Comparison of ENCODE assay signal across 8 mouse cellular contexts in genomic region chr10:128891296-128892094, GRCm38 (mm10). TPM values are rescaled to one million over a fixed set of nuclear protein-coding genes. Genes with fewer than 3 reads are reported as not detected.
DNase-seq lines count a peak whose midpoint lies in the region; ATAC-seq and TF ChIP-seq lines count a peak whose summit lies in the region.

TSS of gene Gdf11 (minus strand) at chr10:128891718.

- no peak for TF ChIP-seq CTCF in hindbrain, postnatal 0 days (IDR thresholded peaks at IDR 0.05; ENCODE audit: low read depth)

- peaks cover 23% of the 10 kb centered on the region for H3K4me1 ChIP-seq in kidney, embryonic 14.5 days (ENCODE audit: control insufficient read depth, insufficient read depth, low read length)
- peaks cover 20% of the 10 kb centered on the region for H3K4me1 ChIP-seq in forebrain, embryonic 14.5 days (ENCODE audit: control insufficient read depth, insufficient read depth, low read length)
- H3K4me1 ChIP-seq in hindbrain, postnatal 0 days (ENCODE audit: insufficient read depth, low read length), result peaks cover 31% of the 10 kb centered on the region
- H3K4me1 ChIP-seq in limb, embryonic 12.5 days (replicated peaks), result peaks cover 48% of the 10 kb centered on the region
- H3K4me1 ChIP-seq in midbrain, embryonic 11.5 days (ENCODE audit: control insufficient read depth, insufficient read depth, low read length), result peaks cover 28% of the 10 kb centered on the region

- ATAC-seq in kidney, embryonic 14.5 days (ENCODE audit: low FRiP score, low TSS enrichment), result peak; percentile 81
- ATAC-seq in forebrain, embryonic 14.5 days, result peak; percentile 89
- peak; percentile 85 for ATAC-seq in hindbrain, postnatal 0 days
- peak; percentile 54 for ATAC-seq in limb, embryonic 12.5 days (ENCODE audit: insufficient number of reproducible peaks, insufficient read depth, low FRiP score, low TSS enrichment, low read depth)
- peak; percentile 88 for ATAC-seq in midbrain, embryonic 11.5 days (ENCODE audit: low FRiP score)

- WGBS in kidney, embryonic 14.5 days, result under 1% methylated on average over 57 of the region's 89 CpGs
- WGBS in forebrain, embryonic 14.5 days, result 4% methylated on average over 52 of the region's 89 CpGs
- under 1% methylated on average over 56 of the region's 89 CpGs for WGBS in hindbrain, postnatal 0 days
- WGBS in limb, embryonic 12.5 days, result 1% methylated on average over 55 of the region's 89 CpGs
- WGBS in midbrain, embryonic 11.5 days, result under 1% methylated on average over 69 of the region's 89 CpGs

- peak within 1 kb of the TSS; percentile 85 for H3K9ac ChIP-seq in kidney, embryonic 14.5 days (ENCODE audit: low read depth, low read length)
- peak within 1 kb of the TSS; percentile 83 for H3K9ac ChIP-seq in forebrain, embryonic 14.5 days (ENCODE audit: low read length)
- H3K9ac ChIP-seq in hindbrain, postnatal 0 days (replicated peaks; ENCODE audit: low read length), result peak within 1 kb of the TSS; percentile 89
- H3K9ac ChIP-seq in limb, embryonic 12.5 days (replicated peaks), result peak within 1 kb of the TSS; percentile 86
- H3K9ac ChIP-seq in midbrain, embryonic 11.5 days (ENCODE audit: low read length), result peak within 1 kb of the TSS; percentile 87

- H3K4me2 ChIP-seq in kidney, embryonic 14.5 days (replicated peaks; ENCODE audit: low read depth, low read length), result peak within 1 kb of the TSS; percentile 84
- peak within 1 kb of the TSS; percentile 88 for H3K4me2 ChIP-seq in forebrain, embryonic 14.5 days (ENCODE audit: low read length)
- peak within 1 kb of the TSS; percentile 86 for H3K4me2 ChIP-seq in hindbrain, postnatal 0 days (ENCODE audit: low read depth, low read length)
- peak within 1 kb of the TSS; percentile 86 for H3K4me2 ChIP-seq in limb, embryonic 12.5 days
- peak within 1 kb of the TSS; percentile 65 for H3K4me2 ChIP-seq in midbrain, embryonic 11.5 days

- DNase-seq in kidney, adult 9 months, result no peak
- DNase-seq in ZHBTc4 (ENCODE audit: low read depth, low spot score), result peak; percentile 83
- DNase-seq in forebrain, embryonic 14.5 days (ENCODE audit: low spot score), result peak; percentile 94
- peak; percentile 93 for DNase-seq in hindbrain, postnatal 0 days (ENCODE audit: low spot score)
- peak; percentile 97 for DNase-seq in midbrain, embryonic 11.5 days (ENCODE audit: low spot score, missing footprints)
- DNase-seq in thymus, adult 18-20 months, result peak; percentile 55 to 66

- peak within 1 kb of the TSS; percentile 77 for H3K4me3 ChIP-seq in kidney, embryonic 14.5 days (ENCODE audit: low read length)
- peak within 1 kb of the TSS; percentile 65 for H3K4me3 ChIP-seq in forebrain, embryonic 14.5 days (ENCODE audit: low read depth, low read length)
- H3K4me3 ChIP-seq in hindbrain, postnatal 0 days (ENCODE audit: low read length), result peak within 1 kb of the TSS; percentile 85
- H3K4me3 ChIP-seq in limb, embryonic 12.5 days (replicated peaks), result peak within 1 kb of the TSS; percentile 87
- peak within 1 kb of the TSS; percentile 77 for H3K4me3 ChIP-seq in midbrain, embryonic 11.5 days (ENCODE audit: low read depth, low read length)

- peak within 1 kb of the TSS; percentile 89 for H3K27ac ChIP-seq in kidney, embryonic 14.5 days (ENCODE audit: low read depth, low read length)
- H3K27ac ChIP-seq in forebrain, embryonic 14.5 days (ENCODE audit: low read depth, low read length), result peak within 1 kb of the TSS; percentile 95
- peak within 1 kb of the TSS; percentile 86 for H3K27ac ChIP-seq in hindbrain, postnatal 0 days
- peak within 1 kb of the TSS; percentile 97 for H3K27ac ChIP-seq in limb, embryonic 12.5 days
- H3K27ac ChIP-seq in midbrain, embryonic 11.5 days (ENCODE audit: low read depth, low read length), result peak within 1 kb of the TSS; percentile 92

- no peaks in the 10 kb centered on the region for H3K9me3 ChIP-seq in kidney, embryonic 14.5 days (ENCODE audit: control insufficient read depth, low read length)
- no peaks in the 10 kb centered on the region for H3K9me3 ChIP-seq in forebrain, embryonic 14.5 days (replicated peaks; ENCODE audit: control insufficient read depth, low read length)
- no peaks in the 10 kb centered on the region for H3K9me3 ChIP-seq in hindbrain, postnatal 0 days (ENCODE audit: low read length)
- H3K9me3 ChIP-seq in limb, embryonic 12.5 days, result no peaks in the 10 kb centered on the region
- no peaks in the 10 kb centered on the region for H3K9me3 ChIP-seq in midbrain, embryonic 11.5 days (ENCODE audit: control insufficient read depth, low read length)

- peaks cover 9% of the 10 kb centered on the region; the same call in 1 of the 2 replicates for H3K36me3 ChIP-seq in kidney, embryonic 14.5 days (ENCODE audit: control insufficient read depth, insufficient read depth, low read length)
- H3K36me3 ChIP-seq in forebrain, embryonic 14.5 days (ENCODE audit: control insufficient read depth, insufficient read depth, low read length), result peaks cover 12% of the 10 kb centered on the region; the same call in 1 of the 2 replicates
- H3K36me3 ChIP-seq in hindbrain, postnatal 0 days (ENCODE audit: insufficient read depth, low read length), result no peaks in the 10 kb centered on the region
- H3K36me3 ChIP-seq in limb, embryonic 12.5 days, result peaks cover 17% of the 10 kb centered on the region
- H3K36me3 ChIP-seq in midbrain, embryonic 11.5 days (ENCODE audit: control insufficient read depth, insufficient read depth, low read length), result 0 out of 2 replicates have a peak, but pooled peaks cover 4% of the 10 kb centered on the region

- peaks cover 13% of the 10 kb centered on the region for H3K27me3 ChIP-seq in kidney, embryonic 14.5 days (ENCODE audit: control insufficient read depth, insufficient read depth, low read length)
- H3K27me3 ChIP-seq in forebrain, embryonic 14.5 days (replicated peaks; ENCODE audit: control insufficient read depth, insufficient read depth, low read length), result peaks cover 6% of the 10 kb centered on the region
- H3K27me3 ChIP-seq in hindbrain, postnatal 0 days (ENCODE audit: insufficient read depth, low read length), result no peaks in the 10 kb centered on the region
- peaks cover 8% of the 10 kb centered on the region for H3K27me3 ChIP-seq in limb, embryonic 12.5 days
- peaks cover 6% of the 10 kb centered on the region; the same call in 1 of the 2 replicates for H3K27me3 ChIP-seq in midbrain, embryonic 11.5 days (ENCODE audit: control insufficient read depth, insufficient read depth, low read length)

RNA-seq across cellular contexts. Expression of gene Gdf11, which starts in this region (rescaled TPM):
- polyA plus RNA-seq in kidney, embryonic 14.5 days (2014; fragmentation: Nextera tagmentation; extraction: Ambion mirVana), result 7.2 and 8.7 TPM in 2 replicates
- polyA plus RNA-seq in forebrain, embryonic 14.5 days (2014; fragmentation: Nextera tagmentation; extraction: Ambion mirVana), result 6.0 and 6.3 TPM in 2 replicates
- total RNA-seq in hindbrain, postnatal 0 days (2014; rRNA removed), result 15.9 and 18.8 TPM in 2 replicates
- polyA plus RNA-seq in hindbrain, postnatal 0 days (2015; fragmentation: Nextera tagmentation; extraction: Ambion mirVana), result 6.7 and 7.6 TPM in 2 replicates
- 15.2 and 20.7 TPM in 2 replicates for polyA plus RNA-seq in limb, embryonic 12.5 days (2016; fragmentation: Nextera tagmentation; extraction: Ambion mirVana)
- polyA plus RNA-seq in midbrain, embryonic 11.5 days (2014; fragmentation: Nextera tagmentation; extraction: Ambion mirVana), result 10.0 and 10.2 TPM in 2 replicates
